Mouse (Mus musculus) midbrain, postnatal 0 days (tissue): Measurements from ENCODE around the gene Thtpa. TPM values are rescaled to one million over a fixed set of nuclear protein-coding genes. Genes with fewer than 3 reads are reported as not detected.

Experiments used
- ATAC-seq: fragments of 200-750 bp; cut with Nextera tagmentation; 2 replicates; pipeline ENCODE4 v1.8.0; 2017; ENCODE audit warnings: moderate number of reproducible peaks, mild to moderate bottlenecking, moderate TSS enrichment, moderate library complexity; ENCODE audit not compliant: low FRiP score
- DNase-seq: peaks from one replicate; pipeline ENCODE4 v3.0.0-alpha.2; 2015; ENCODE audit warnings: low spot score
- H3K27ac ChIP-seq: fragments of 300-500 bp; sonication (generic); 2 replicates; pipeline ENCODE4 v1.5.1; 2014; ENCODE audit warnings: low read depth, mild to moderate bottlenecking, low read length, mixed read lengths
- H3K27me3 ChIP-seq: fragments of 300-500 bp; sonication (generic); 2 replicates; pipeline ENCODE4 v1.6.1; 2014; ENCODE audit warnings: low read length, control low read depth, mixed read lengths; ENCODE audit not compliant: insufficient read depth
- H3K36me3 ChIP-seq: fragments of 300-500 bp; sonication (generic); 2 replicates; pipeline ENCODE4 v1.6.1; 2014; ENCODE audit warnings: low read length, control low read depth, mixed read lengths; ENCODE audit not compliant: insufficient read depth
- H3K4me1 ChIP-seq: fragments of 300-500 bp; sonication (generic); 2 replicates; pipeline ENCODE4 v1.6.1; 2014; ENCODE audit warnings: mild to moderate bottlenecking, control low read depth, antibody characterized with exemption, low read length, mixed read lengths; ENCODE audit not compliant: insufficient read depth
- H3K4me2 ChIP-seq: fragments of 300-500 bp; sonication (generic); 2 replicates; pipeline ENCODE4 v1.6.1; 2014; ENCODE audit warnings: low read depth, mild to moderate bottlenecking, low read length, mixed read lengths; ENCODE audit not compliant: poor library complexity, severe bottlenecking
- H3K4me3 ChIP-seq: fragments of 300-500 bp; sonication (generic); 2 replicates; pipeline ENCODE4 v1.5.1; 2014; ENCODE audit warnings: low read depth, mild to moderate bottlenecking, low read length, moderate library complexity
- H3K9ac ChIP-seq: fragments of 300-500 bp; sonication (generic); replicated peaks from 2 replicates; pipeline ENCODE4 v1.6.1; 2014; ENCODE audit warnings: mild to moderate bottlenecking, low read length, moderate library complexity, mixed read lengths; ENCODE audit not compliant: poor library complexity, severe bottlenecking
- H3K9me3 ChIP-seq: fragments of 300-500 bp; sonication (generic); 2 replicates; pipeline ENCODE4 v1.6.1; 2016; ENCODE audit warnings: low read length, control low read depth
- CTCF ChIP-seq: IDR thresholded peaks from 2 replicates; pipeline ENCODE4 v1.5.1; 2016; ENCODE audit warnings: antibody characterized with exemption, mild to moderate bottlenecking
- whole genome bisulfite sequencing: fragments of 180-500 bp; shearing (Covaris S2); extraction: QIAGEN DNeasy Blood & Tissue Kit; methylation state at CpG from one replicate; pipeline ENCODE4 v1.1.7; 2014; 5-methylcytosine and 5-hydroxymethylcytosine counted together
- polyA plus RNA-seq: library from polyadenylated mRNA; unstranded; fragments of >200 nt; fragmentation: Nextera tagmentation; extraction: Ambion mirVana; gene quantifications from 2 replicates; pipeline ENCODE4 v1.2.1, GENCODE M21; 2015
- total RNA-seq: library from RNA; depleted of rRNA; stranded (reverse); fragments of >200 nt; gene quantifications from 2 replicates; pipeline ENCODE4 v1.2.3, GENCODE M21; 2014

Gene Thtpa
- total and polyA plus RNA-seq, 2 experiments from 2014 or later: 32.5 to 42.1 TPM

DNA sequence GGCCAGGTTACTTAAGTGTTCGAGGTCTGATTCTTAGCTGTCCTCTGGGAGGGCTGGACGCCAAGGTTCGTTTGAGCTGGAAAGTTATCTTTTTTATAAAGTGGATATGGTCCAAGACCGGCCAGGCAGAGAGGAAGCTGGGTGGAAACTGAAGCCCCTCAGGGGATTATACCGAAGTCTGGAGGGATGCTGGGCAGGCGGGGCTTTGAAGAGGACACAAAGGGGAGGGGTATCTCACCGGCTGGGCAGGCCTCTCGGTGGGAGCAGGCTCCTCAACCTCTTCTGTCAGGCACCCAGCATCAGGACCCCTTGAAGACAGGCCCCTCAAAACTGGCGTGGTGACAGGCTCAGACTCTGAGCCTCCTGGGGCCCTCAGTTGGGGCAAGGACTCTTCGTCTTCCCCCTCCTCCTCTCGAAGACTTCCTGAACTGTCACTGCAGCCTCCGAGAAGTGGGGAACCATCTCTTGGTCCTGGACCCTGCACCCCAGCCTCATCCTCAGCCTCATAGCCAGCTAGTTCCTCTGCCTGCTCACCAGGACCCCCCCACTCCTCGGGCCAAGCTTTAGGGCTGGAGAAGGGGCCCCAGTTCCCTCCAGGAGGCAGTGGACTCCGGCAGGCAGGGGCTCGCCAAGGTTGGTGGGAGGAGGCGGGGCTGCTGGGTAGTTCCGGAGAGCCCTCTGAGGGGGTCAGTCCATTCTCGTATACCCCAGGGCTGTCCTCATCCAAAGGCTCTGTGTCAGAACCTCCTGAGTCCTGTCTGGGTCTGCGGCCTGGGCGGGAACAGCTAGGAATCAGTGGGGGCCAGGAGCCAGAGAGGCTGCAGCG lies 14.7 kb downstream of the Thtpa start:
- no peaks in the 10 kb centered on the region for H3K27me3 ChIP-seq
- H3K9ac ChIP-seq: peak overlapping the region; percentile 51
- WGBS: 7% methylated on average over 21 of the region's 21 CpGs
- peak overlapping the region; percentile 88 for H3K27ac ChIP-seq
- peak overlapping the region; percentile 25 for H3K4me2 ChIP-seq
- H3K4me3 ChIP-seq: no peak overlapping the region
- ATAC-seq (no peak), DNase-seq (no peak)
- TF ChIP-seq CTCF: no peak
- no peaks in the 10 kb centered on the region for H3K9me3 ChIP-seq
- H3K4me1 ChIP-seq: peaks cover 40% of the 10 kb centered on the region
- peaks cover 6% of the 10 kb centered on the region for H3K36me3 ChIP-seq

DNA sequence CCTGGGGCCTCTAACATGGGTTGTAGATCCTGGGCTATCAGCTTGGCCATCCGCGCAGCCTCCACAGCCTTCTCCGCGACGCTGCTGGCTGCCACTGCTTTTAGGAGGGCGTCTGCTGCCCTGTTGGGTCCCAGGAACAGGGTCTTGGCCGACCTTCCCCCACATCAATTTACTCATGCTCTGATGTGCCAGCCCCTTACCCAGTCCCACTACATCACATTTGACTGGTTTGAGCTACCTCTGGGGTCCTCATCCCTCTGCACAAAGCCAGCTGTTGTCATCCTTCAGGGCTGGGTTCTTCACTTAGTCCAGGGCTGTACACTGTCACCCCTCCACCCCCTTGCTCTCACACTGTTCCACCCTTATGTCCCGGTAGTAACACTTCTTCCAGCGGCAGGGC lies 15.5 kb downstream of the Thtpa start:
- Histone ChIP-seq H3K4me1 (peaks cover 39% of the 10 kb centered on the region), H3K9ac (no peak overlapping the region), H3K27ac (peak overlapping the region; percentile 88; the same call in 1 of the 2 replicates), H3K4me2 (no peak overlapping the region), H3K36me3 (peaks cover 6% of the 10 kb centered on the region), H3K9me3 (no peaks in the 10 kb centered on the region), H3K4me3 (no peak overlapping the region), H3K27me3 (no peaks in the 10 kb centered on the region)
- DNase-seq (no peak), ATAC-seq (no peak)
- WGBS: 41% methylated on average over 9 of the region's 9 CpGs
- no peak for TF ChIP-seq CTCF

DNA sequence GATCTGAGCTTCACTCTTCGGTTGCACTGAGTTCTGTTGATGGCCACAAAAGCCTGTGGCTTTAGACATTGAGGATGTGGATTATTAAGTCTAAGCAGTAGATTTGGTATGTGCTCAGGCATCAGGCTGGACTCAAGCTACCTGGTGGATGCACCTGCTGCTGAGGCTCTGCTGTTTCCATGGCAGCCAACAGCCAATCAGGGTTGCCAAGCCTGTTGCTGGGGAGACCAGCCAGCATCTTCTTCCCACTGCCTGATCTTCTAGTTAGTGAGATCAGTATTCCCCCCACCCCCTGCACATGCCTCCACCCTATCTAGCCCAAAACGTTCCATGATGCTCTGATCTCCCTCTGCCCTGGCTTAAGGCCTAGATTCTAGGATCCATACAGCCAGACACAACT lies 17.1 kb downstream of the Thtpa start:
- DNase-seq: peak; percentile 74
- ATAC-seq: 0 out of 2 replicates have a peak, but pooled peaks have one; percentile 8
- no peak overlapping the region for H3K9ac ChIP-seq
- peak overlapping the region; percentile 43 for H3K27ac ChIP-seq
- no peaks in the 10 kb centered on the region for H3K9me3 ChIP-seq
- H3K4me2 ChIP-seq: peak overlapping the region; percentile 39
- 40% methylated on average over 2 of the region's 2 CpGs for WGBS
- peaks cover 6% of the 10 kb centered on the region for H3K36me3 ChIP-seq
- no peaks in the 10 kb centered on the region for H3K27me3 ChIP-seq
- H3K4me1 ChIP-seq: peaks cover 29% of the 10 kb centered on the region
- TF ChIP-seq CTCF: no peak
- H3K4me3 ChIP-seq: no peak overlapping the region; the same call in 1 of the 2 replicates

DNA sequence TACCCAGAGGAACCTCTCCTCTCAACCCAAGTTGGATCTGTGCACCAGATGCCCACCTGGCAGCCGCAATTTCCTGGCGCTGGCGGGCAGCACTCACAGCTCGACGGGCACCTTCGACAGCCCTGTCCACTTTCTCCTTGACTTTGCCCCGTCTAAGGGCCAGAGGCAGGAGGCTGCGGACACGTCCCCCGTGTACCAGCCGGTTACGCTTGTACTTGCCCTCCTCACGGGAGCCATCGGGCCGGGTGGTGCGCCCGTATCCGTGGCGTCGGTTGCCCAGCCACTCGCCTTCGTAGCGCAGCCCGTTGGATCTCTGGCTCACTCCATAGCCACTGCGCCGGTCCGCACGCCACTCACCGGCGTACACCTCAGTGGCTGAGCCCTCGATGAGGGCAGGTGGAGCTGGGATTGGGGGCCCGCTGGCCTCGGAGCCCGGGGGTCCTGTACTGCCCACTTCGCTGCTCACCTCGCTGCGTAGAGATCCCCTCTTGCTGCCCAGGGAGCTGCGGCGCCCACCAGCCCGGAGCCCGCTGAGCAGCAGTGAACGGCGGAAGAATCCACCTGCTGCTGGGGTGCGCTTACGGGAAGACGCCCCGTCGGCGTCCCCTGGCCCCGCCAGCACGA lies 18.9 kb downstream of the Thtpa start:
- 0 out of 2 replicates have a peak overlapping the region, but pooled peaks have one; percentile 97 for H3K27ac ChIP-seq
- 76% methylated on average over 51 of the region's 51 CpGs for WGBS

DNA sequence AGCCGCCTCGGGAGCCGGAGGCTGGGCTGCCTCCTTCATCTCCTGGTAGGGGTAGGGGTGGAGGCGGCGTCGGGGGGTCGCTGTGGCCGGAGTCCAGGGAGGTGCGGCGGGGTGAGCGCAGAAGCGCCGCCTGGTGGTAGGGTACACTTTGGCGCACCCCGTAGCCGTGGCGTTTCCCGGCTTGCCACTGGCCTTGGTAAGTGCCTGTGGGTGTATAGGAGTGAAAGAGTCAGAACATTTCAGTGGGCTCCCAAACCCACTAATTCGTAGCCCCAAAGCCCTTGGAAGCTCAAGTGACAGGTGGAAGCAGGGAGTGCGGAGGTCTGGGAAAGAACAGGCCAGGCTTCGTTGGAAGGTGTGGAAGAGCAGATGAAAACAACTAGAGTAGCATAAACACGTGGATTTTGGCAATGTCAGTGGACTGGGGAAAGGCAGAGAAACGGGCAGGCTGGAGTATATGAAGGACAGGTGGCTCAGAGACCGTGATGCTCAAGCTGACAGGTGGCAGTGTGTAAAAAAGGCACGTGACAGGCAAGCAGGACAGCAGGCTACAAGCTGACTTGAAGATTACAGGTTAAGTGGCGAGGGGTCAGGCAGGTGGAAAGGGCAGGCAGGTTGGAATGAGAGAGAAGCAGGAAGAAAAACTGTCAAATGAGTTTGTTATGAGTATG lies 19.5 kb downstream of the Thtpa start:
- Histone ChIP-seq H3K27me3 (no peaks in the 10 kb centered on the region), H3K27ac (peak overlapping the region; percentile 97), H3K4me1 (peaks cover 33% of the 10 kb centered on the region), H3K36me3 (peaks cover 6% of the 10 kb centered on the region), H3K9ac (peak overlapping the region; percentile 96), H3K9me3 (no peaks in the 10 kb centered on the region), H3K4me3 (peak overlapping the region; percentile 82), H3K4me2 (peak overlapping the region; percentile 76)
- DNase-seq (no peak), ATAC-seq (no peak)
- 18% methylated on average over 26 of the region's 26 CpGs for WGBS
- TF ChIP-seq CTCF: peak; percentile 53

More for the DNA sequence above, 18.9 kb downstream of the Thtpa start:
- Histone ChIP-seq H3K9me3 (no peaks in the 10 kb centered on the region), H3K9ac (peak overlapping the region; percentile 96), H3K4me2 (peak overlapping the region; percentile 76), H3K4me1 (peaks cover 35% of the 10 kb centered on the region), H3K36me3 (peaks cover 6% of the 10 kb centered on the region), H3K4me3 (peak overlapping the region; percentile 82), H3K27me3 (no peaks in the 10 kb centered on the region)
- ATAC-seq: no peak
- DNase-seq: no peak
- no peak for TF ChIP-seq CTCF
